Mouse (Mus musculus) midbrain, postnatal 0 days (tissue): Measurements from ENCODE around the gene Exoc3l. TPM values are rescaled to one million over a fixed set of nuclear protein-coding genes. Genes with fewer than 3 reads are reported as not detected.
A peak's percentile ranks its signal among the peaks of the same experiment; 100 is the strongest.

Experiments
- ATAC-seq: fragments of 200-750 bp; cut with Nextera tagmentation; 2 replicates; pipeline ENCODE4 v1.8.0; 2017; ENCODE audit warnings: moderate number of reproducible peaks, mild to moderate bottlenecking, moderate TSS enrichment, moderate library complexity; ENCODE audit not compliant: low FRiP score
- DNase-seq: peaks from one replicate; pipeline ENCODE4 v3.0.0-alpha.2; 2015; ENCODE audit warnings: low spot score
- H3K27ac ChIP-seq: fragments of 300-500 bp; sonication (generic); 2 replicates; pipeline ENCODE4 v1.5.1; 2014; ENCODE audit warnings: low read depth, mild to moderate bottlenecking, low read length, mixed read lengths
- H3K27me3 ChIP-seq: fragments of 300-500 bp; sonication (generic); 2 replicates; pipeline ENCODE4 v1.6.1; 2014; ENCODE audit warnings: low read length, control low read depth, mixed read lengths; ENCODE audit not compliant: insufficient read depth
- H3K36me3 ChIP-seq: fragments of 300-500 bp; sonication (generic); 2 replicates; pipeline ENCODE4 v1.6.1; 2014; ENCODE audit warnings: low read length, control low read depth, mixed read lengths; ENCODE audit not compliant: insufficient read depth
- H3K4me1 ChIP-seq: fragments of 300-500 bp; sonication (generic); 2 replicates; pipeline ENCODE4 v1.6.1; 2014; ENCODE audit warnings: mild to moderate bottlenecking, control low read depth, antibody characterized with exemption, low read length, mixed read lengths; ENCODE audit not compliant: insufficient read depth
- H3K4me2 ChIP-seq: fragments of 300-500 bp; sonication (generic); 2 replicates; pipeline ENCODE4 v1.6.1; 2014; ENCODE audit warnings: low read depth, mild to moderate bottlenecking, low read length, mixed read lengths; ENCODE audit not compliant: poor library complexity, severe bottlenecking
- H3K4me3 ChIP-seq: fragments of 300-500 bp; sonication (generic); 2 replicates; pipeline ENCODE4 v1.5.1; 2014; ENCODE audit warnings: low read depth, mild to moderate bottlenecking, low read length, moderate library complexity
- H3K9ac ChIP-seq: fragments of 300-500 bp; sonication (generic); replicated peaks from 2 replicates; pipeline ENCODE4 v1.6.1; 2014; ENCODE audit warnings: mild to moderate bottlenecking, low read length, moderate library complexity, mixed read lengths; ENCODE audit not compliant: poor library complexity, severe bottlenecking
- H3K9me3 ChIP-seq: fragments of 300-500 bp; sonication (generic); 2 replicates; pipeline ENCODE4 v1.6.1; 2016; ENCODE audit warnings: low read length, control low read depth
- CTCF ChIP-seq: IDR thresholded peaks from 2 replicates; pipeline ENCODE4 v1.5.1; 2016; ENCODE audit warnings: antibody characterized with exemption, mild to moderate bottlenecking
- WGBS: fragments of 180-500 bp; shearing (Covaris S2); extraction: QIAGEN DNeasy Blood & Tissue Kit; methylation state at CpG from one replicate; pipeline ENCODE4 v1.1.7; 2014; 5-methylcytosine and 5-hydroxymethylcytosine counted together
- microRNA counts: library from miRNA; unstranded; fragments of <30 nt; microRNA quantifications from one replicate; lab custom pipeline; 2015
- microRNA-seq: library from miRNA; unstranded; fragments of <30 nt; microRNA quantifications from one replicate; pipeline ENCODE4, GENCODE M21; 2016; ENCODE audit warnings: borderline number of aligned reads
- polyA plus RNA-seq: library from polyadenylated mRNA; unstranded; fragments of >200 nt; fragmentation: Nextera tagmentation; extraction: Ambion mirVana; gene quantifications from 2 replicates; pipeline ENCODE4 v1.2.1, GENCODE M21; 2015
- total RNA-seq: library from RNA; depleted of rRNA; stranded (reverse); fragments of >200 nt; gene quantifications from 2 replicates; pipeline ENCODE4 v1.2.3, GENCODE M21; 2014; rRNA removed

The Exoc3l gene
- total and polyA plus RNA-seq, 2 experiments from 2014 or later, result 2.0 to 6.8 TPM

DNA sequence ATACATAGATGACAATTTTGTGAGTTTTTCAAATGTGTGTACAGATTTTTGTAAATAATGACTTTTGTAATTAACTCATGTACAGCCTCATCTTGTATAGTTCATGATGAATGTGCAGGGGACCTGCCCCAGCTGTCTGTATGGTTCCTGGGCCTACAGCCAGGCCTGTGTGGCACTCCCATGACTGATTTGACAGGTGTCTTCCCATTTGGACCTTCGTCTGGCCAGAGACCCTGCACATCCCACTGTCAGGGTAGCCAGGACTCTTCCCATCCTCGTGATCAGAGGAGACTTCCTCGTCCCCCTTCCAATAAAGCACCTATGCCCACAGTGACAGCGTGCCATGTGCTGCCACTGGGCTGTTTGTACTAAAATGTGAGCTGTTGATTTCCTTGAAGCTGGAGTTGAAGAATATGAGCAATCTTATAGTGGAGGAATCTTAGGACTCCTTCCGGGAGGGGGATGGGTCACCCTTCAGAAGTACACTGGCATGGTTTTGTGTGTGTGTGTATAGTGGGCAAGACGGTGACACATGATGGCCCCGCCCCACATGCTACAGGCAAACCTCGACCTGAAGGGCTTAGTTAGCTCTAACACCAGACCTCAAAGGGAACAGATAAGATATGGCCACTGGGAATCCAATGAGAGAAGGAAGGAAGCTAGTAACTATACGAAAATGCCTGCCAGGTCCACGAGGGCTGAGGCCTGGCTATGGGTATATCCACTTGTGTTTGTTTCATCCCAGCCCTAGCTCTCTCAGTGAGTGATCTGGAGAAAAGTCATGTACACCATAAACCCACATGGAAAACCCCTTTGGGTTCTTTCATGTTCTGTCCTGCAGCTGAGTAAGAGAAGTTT lies 43.0 kb downstream of the Exoc3l start:
- 93% methylated on average over 10 of the region's 10 CpGs for WGBS
- no peak for DNase-seq
- Histone ChIP-seq H3K27me3 (peaks cover under 1% of the 10 kb centered on the region; the same call in 1 of the 2 replicates), H3K4me2 (0 out of 2 replicates have a peak overlapping the region, but pooled peaks have one; percentile 97), H3K27ac (no peak overlapping the region), H3K36me3 (peaks cover 41% of the 10 kb centered on the region), H3K4me1 (peaks cover 5% of the 10 kb centered on the region; the same call in 1 of the 2 replicates), H3K9ac (no peak overlapping the region), H3K9me3 (no peaks in the 10 kb centered on the region), H3K4me3 (no peak overlapping the region)
- ATAC-seq, result no peak
- no peak for TF ChIP-seq CTCF

DNA sequence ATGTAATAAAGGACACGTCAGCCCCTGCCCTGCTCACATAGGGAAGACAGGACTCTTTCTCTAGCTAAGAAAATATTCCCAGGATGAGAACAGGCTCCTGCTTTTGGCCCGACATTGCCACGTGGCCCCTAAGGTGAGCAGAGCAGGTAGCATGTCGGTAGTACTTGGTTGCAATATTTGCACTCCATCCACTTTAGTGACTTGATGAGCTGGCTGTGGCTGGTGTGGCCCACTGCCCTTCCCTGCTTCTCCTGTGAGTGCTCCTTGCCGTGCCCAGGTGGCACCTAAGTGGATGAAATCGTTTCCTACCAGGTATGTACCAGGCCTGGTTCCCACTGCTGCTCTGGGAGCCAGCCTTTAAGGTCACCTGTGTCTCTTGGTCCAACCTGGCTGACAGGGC lies 43.9 kb downstream of the Exoc3l start:
- Histone ChIP-seq H3K9me3 (no peaks in the 10 kb centered on the region), H3K4me3 (no peak overlapping the region), H3K9ac (no peak overlapping the region), H3K27ac (no peak overlapping the region), H3K27me3 (no peaks in the 10 kb centered on the region), H3K4me1 (peaks cover 5% of the 10 kb centered on the region; the same call in 1 of the 2 replicates), H3K36me3 (peaks cover 47% of the 10 kb centered on the region), H3K4me2 (no peak overlapping the region)
- ATAC-seq, result no peak
- no peak for TF ChIP-seq CTCF
- WGBS, result 94% methylated on average over 6 of the region's 6 CpGs
- DNase-seq, result no peak

DNA sequence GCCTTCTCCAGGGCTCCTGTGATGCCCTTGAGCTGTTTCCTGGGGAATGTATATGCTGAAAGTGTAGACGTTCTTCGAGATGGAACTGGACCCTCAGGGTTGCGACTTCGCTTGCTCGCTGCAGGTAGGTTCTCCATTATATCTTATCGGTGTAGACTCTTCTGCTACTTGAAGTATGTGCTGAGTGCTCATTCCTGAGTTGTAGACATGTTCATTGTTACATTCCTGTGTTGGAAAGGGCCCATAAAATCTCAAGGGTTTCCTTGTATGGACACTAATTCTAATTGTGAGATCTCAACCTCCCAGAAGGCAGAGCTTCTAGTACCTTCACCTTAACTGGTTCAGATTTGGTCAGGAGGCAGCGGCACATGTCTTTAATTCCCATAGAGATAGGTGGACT lies 54.9 kb downstream of the Exoc3l start:
- WGBS, result 97% methylated on average over 7 of the region's 7 CpGs
- no peaks in the 10 kb centered on the region for H3K27me3 ChIP-seq
- DNase-seq, result no peak
- H3K27ac ChIP-seq, result no peak overlapping the region
- no peak for TF ChIP-seq CTCF
- H3K9ac ChIP-seq, result no peak overlapping the region
- no peaks in the 10 kb centered on the region for H3K4me1 ChIP-seq
- peaks cover 35% of the 10 kb centered on the region for H3K36me3 ChIP-seq
- H3K9me3 ChIP-seq, result no peaks in the 10 kb centered on the region
- no peak overlapping the region for H3K4me2 ChIP-seq
- H3K4me3 ChIP-seq, result no peak overlapping the region
- no peak for ATAC-seq

MicroRNAs encoded within 50 kb of the gene (microRNA counts, 519-probe panel; counts per million panel counts)
- 3,684 counts per million, percentile 78 among the panel's probes with 10 or more counts for microRNA mmu-miR-328 (lab: Ali Mortazavi, UCI)

Small RNAs within 50 kb of the gene (microRNA-seq; reads per million reads assigned to microRNA genes)
- gene Gm27320 (not detected), gene Mir328 (514 reads per million, percentile 65 among the genes with 10 or more reads in this experiment)

Other genes with a start within 250 kb of the Exoc3l start
- not detected in 2 replicates for gene Ces3a, start 247.5 kb downstream of the Exoc3l start, total RNA-seq
- gene Ces3a, start 247.5 kb downstream of the Exoc3l start, polyA plus RNA-seq, result not detected in 2 replicates
- gene Ces3b, start 212.3 kb downstream of the Exoc3l start, total RNA-seq, result not detected in 2 replicates
- not detected in 2 replicates for gene Ces3b, start 212.3 kb downstream of the Exoc3l start, polyA plus RNA-seq
- gene Ces4a, start 164.3 kb downstream of the Exoc3l start, total RNA-seq, result not detected in 2 replicates
- 0.06 TPM in 1 of 2 replicates, not detected in the other for gene Ces4a, start 164.3 kb downstream of the Exoc3l start, polyA plus RNA-seq
- gene Cbfb, start 125.4 kb downstream of the Exoc3l start, total RNA-seq, result 43.9 and 46.1 TPM in 2 replicates
- gene Cbfb, start 125.4 kb downstream of the Exoc3l start, polyA plus RNA-seq, result 16.2 and 17.5 TPM in 2 replicates
- 33.6 and 36.7 TPM in 2 replicates for gene D230025D16Rik, start 71.0 kb downstream of the Exoc3l start, total RNA-seq
- 24.6 and 28.3 TPM in 2 replicates for gene D230025D16Rik, start 71.0 kb downstream of the Exoc3l start, polyA plus RNA-seq
- gene B3gnt9, start 40.9 kb downstream of the Exoc3l start, total RNA-seq, result 14.2 and 17.5 TPM in 2 replicates
- gene B3gnt9, start 40.9 kb downstream of the Exoc3l start, polyA plus RNA-seq, result 9.5 and 11.5 TPM in 2 replicates
- gene Tradd, start 31.5 kb downstream of the Exoc3l start, total RNA-seq, result 7.5 and 8.3 TPM in 2 replicates
- 7.4 and 8.0 TPM in 2 replicates for gene Tradd, start 31.5 kb downstream of the Exoc3l start, polyA plus RNA-seq
- 0.52 and 0.77 TPM in 2 replicates for gene Fbxl8, start 31.5 kb downstream of the Exoc3l start, total RNA-seq
- gene Fbxl8, start 31.5 kb downstream of the Exoc3l start, polyA plus RNA-seq, result 0.83 and 0.85 TPM in 2 replicates
- gene Hsf4, start 26.3 kb downstream of the Exoc3l start, total RNA-seq, result 0.33 TPM in 1 of 2 replicates, not detected in the other
- gene Hsf4, start 26.3 kb downstream of the Exoc3l start, polyA plus RNA-seq, result 0.43 and 0.59 TPM in 2 replicates
- gene Nol3, start 20.0 kb downstream of the Exoc3l start, total RNA-seq, result 2.0 and 2.3 TPM in 2 replicates
- gene Nol3, start 20.0 kb downstream of the Exoc3l start, polyA plus RNA-seq, result 6.5 and 8.1 TPM in 2 replicates
- gene 4931428F04Rik, start 6.2 kb downstream of the Exoc3l start, total RNA-seq, result 63.6 and 79.2 TPM in 2 replicates
- 131 and 132 TPM in 2 replicates for gene 4931428F04Rik, start 6.2 kb downstream of the Exoc3l start, polyA plus RNA-seq
- gene E2f4, start 1.6 kb upstream of the Exoc3l start, total RNA-seq, result 28.2 and 35.7 TPM in 2 replicates
- gene E2f4, start 1.6 kb upstream of the Exoc3l start, polyA plus RNA-seq, result 29.1 and 29.3 TPM in 2 replicates
- 0.71 and 1.3 TPM in 2 replicates for gene Elmo3, start 9.5 kb upstream of the Exoc3l start, total RNA-seq
- gene Elmo3, start 9.5 kb upstream of the Exoc3l start, polyA plus RNA-seq, result 0.81 and 1.3 TPM in 2 replicates
- 2.5 and 4.5 TPM in 2 replicates for gene Lrrc29, start 30.2 kb upstream of the Exoc3l start, total RNA-seq
- 2.1 and 2.4 TPM in 2 replicates for gene Lrrc29, start 30.2 kb upstream of the Exoc3l start, polyA plus RNA-seq
- 81.3 and 88.4 TPM in 2 replicates for gene Tmem208, start 30.3 kb upstream of the Exoc3l start, total RNA-seq
- gene Tmem208, start 30.3 kb upstream of the Exoc3l start, polyA plus RNA-seq, result 129 and 152 TPM in 2 replicates
- gene Fhod1, start 51.9 kb upstream of the Exoc3l start, total RNA-seq, result 3.8 and 4.4 TPM in 2 replicates
- gene Fhod1, start 51.9 kb upstream of the Exoc3l start, polyA plus RNA-seq, result 0.48 and 0.56 TPM in 2 replicates
- 28.3 and 28.4 TPM in 2 replicates for gene Slc9a5, start 52.7 kb upstream of the Exoc3l start, total RNA-seq
- 12.8 and 14.4 TPM in 2 replicates for gene Slc9a5, start 52.7 kb upstream of the Exoc3l start, polyA plus RNA-seq
- gene Plekhg4, start 77.2 kb upstream of the Exoc3l start, total RNA-seq, result 6.3 and 8.7 TPM in 2 replicates
- 1.7 and 2.5 TPM in 2 replicates for gene Plekhg4, start 77.2 kb upstream of the Exoc3l start, polyA plus RNA-seq
- 0.09 and 0.16 TPM in 2 replicates for gene Kctd19, start 117.4 kb upstream of the Exoc3l start, total RNA-seq
- 0.27 TPM in 2 replicates for gene Kctd19, start 117.4 kb upstream of the Exoc3l start, polyA plus RNA-seq
- gene Lrrc36, start 117.5 kb upstream of the Exoc3l start, total RNA-seq, result 0.28 and 0.93 TPM in 2 replicates
- gene Lrrc36, start 117.5 kb upstream of the Exoc3l start, polyA plus RNA-seq, result 0.86 and 0.99 TPM in 2 replicates
- 75.0 and 82.8 TPM in 2 replicates for gene Tppp3, start 175.4 kb upstream of the Exoc3l start, total RNA-seq
- 159 and 164 TPM in 2 replicates for gene Tppp3, start 175.4 kb upstream of the Exoc3l start, polyA plus RNA-seq
- 32.9 and 47.2 TPM in 2 replicates for gene Zdhhc1, start 200.8 kb upstream of the Exoc3l start, total RNA-seq
- 27.3 and 27.9 TPM in 2 replicates for gene Zdhhc1, start 200.8 kb upstream of the Exoc3l start, polyA plus RNA-seq
- 0.57 and 0.88 TPM in 2 replicates for gene Hsd11b2, start 222.7 kb upstream of the Exoc3l start, total RNA-seq
- 1.3 and 1.9 TPM in 2 replicates for gene Hsd11b2, start 222.7 kb upstream of the Exoc3l start, polyA plus RNA-seq